Mouse (Mus musculus): ENCODE measurements around the gene Prr7. TPM values are rescaled to one million over a fixed set of nuclear protein-coding genes. Genes with fewer than 3 reads are reported as not detected.
A peak's percentile ranks its signal among the peaks of the same experiment; 100 is the strongest.
"Not testable (repeated sequence)": the region's sequence is repeated elsewhere in the genome, so short reads cannot be mapped to it uniquely, and the experiment has no call there.

Prr7 gene
- total RNA-seq (2017): 12.3 and 14.1 TPM in 2 replicates

- peak; percentile 17; the same call in 1 of the 2 replicates for ATAC-seq (ENCODE audit: extremely low read depth, insufficient number of reproducible peaks, low FRiP score, poor library complexity, severe bottlenecking)
Measured at GRCm38 (mm10) chr13:55464027-55464884, at the start of gene Prr7. Gene Prr7, plus strand, starts transcription at chr13:55464267.

- no peak for ATAC-seq (ENCODE audit: extremely low read depth, insufficient number of reproducible peaks, low FRiP score, poor library complexity, severe bottlenecking)
Measured at GRCm38 (mm10) chr13:55414743-55415380, 49.2 kb upstream of the Prr7 start, which contains the start of gene Pfn3. Gene Pfn3, minus strand, starts transcription at chr13:55415232.

- peak; percentile 81 for ATAC-seq (ENCODE audit: extremely low read depth, insufficient number of reproducible peaks, low FRiP score, poor library complexity, severe bottlenecking)
Measured at GRCm38 (mm10) chr13:55418004-55418403, 46.1 kb upstream of the Prr7 start.

- ATAC-seq (ENCODE audit: extremely low read depth, insufficient number of reproducible peaks, low FRiP score, poor library complexity, severe bottlenecking): no peak
Measured at GRCm38 (mm10) chr13:55419142-55419541, 44.9 kb upstream of the Prr7 start.

GRCm38 (mm10) chr13:55420018-55420932, 43.8 kb upstream of the Prr7 start:
- no peak for ATAC-seq (ENCODE audit: extremely low read depth, insufficient number of reproducible peaks, low FRiP score, poor library complexity, severe bottlenecking)

- peak; percentile 82 for ATAC-seq (ENCODE audit: extremely low read depth, insufficient number of reproducible peaks, low FRiP score, poor library complexity, severe bottlenecking)
Measured at GRCm38 (mm10) chr13:55420933-55421800, 42.9 kb upstream of the Prr7 start.

- ATAC-seq (ENCODE audit: extremely low read depth, insufficient number of reproducible peaks, low FRiP score, poor library complexity, severe bottlenecking): no peak
Measured at GRCm38 (mm10) chr13:55426613-55427012, 37.5 kb upstream of the Prr7 start, which contains the start of gene F12. Gene F12, minus strand, starts transcription at chr13:55426793.

GRCm38 (mm10) chr13:55429226-55429888, 34.7 kb upstream of the Prr7 start:
- ATAC-seq (ENCODE audit: extremely low read depth, insufficient number of reproducible peaks, low FRiP score, poor library complexity, severe bottlenecking): peak; percentile 87

GRCm38 (mm10) chr13:55430566-55430965, 33.5 kb upstream of the Prr7 start:
- no peak for ATAC-seq (ENCODE audit: extremely low read depth, insufficient number of reproducible peaks, low FRiP score, poor library complexity, severe bottlenecking)

GRCm38 (mm10) chr13:55431889-55432685, 32.0 kb upstream of the Prr7 start:
- ATAC-seq (ENCODE audit: extremely low read depth, insufficient number of reproducible peaks, low FRiP score, poor library complexity, severe bottlenecking): peak; percentile 70

- ATAC-seq (ENCODE audit: extremely low read depth, insufficient number of reproducible peaks, low FRiP score, poor library complexity, severe bottlenecking): not testable (repeated sequence)
Measured at GRCm38 (mm10) chr13:55437111-55437629, 26.9 kb upstream of the Prr7 start.

- ATAC-seq (ENCODE audit: extremely low read depth, insufficient number of reproducible peaks, low FRiP score, poor library complexity, severe bottlenecking): 0 out of 2 replicates have a peak, but pooled peaks have one; percentile 2
Measured at GRCm38 (mm10) chr13:55443799-55444285, 20.2 kb upstream of the Prr7 start.

GRCm38 (mm10) chr13:55444286-55444936, 19.7 kb upstream of the Prr7 start:
- peak; percentile 24 for ATAC-seq (ENCODE audit: extremely low read depth, insufficient number of reproducible peaks, low FRiP score, poor library complexity, severe bottlenecking)

GRCm38 (mm10) chr13:55444937-55445315, 19.1 kb upstream of the Prr7 start, which contains the start of gene Grk6:
Gene Grk6, plus strand, starts transcription at chr13:55445072.
- peak; percentile 75 for ATAC-seq (ENCODE audit: extremely low read depth, insufficient number of reproducible peaks, low FRiP score, poor library complexity, severe bottlenecking)

- ATAC-seq (ENCODE audit: extremely low read depth, insufficient number of reproducible peaks, low FRiP score, poor library complexity, severe bottlenecking): no peak
Measured at GRCm38 (mm10) chr13:55445361-55446091, 18.5 kb upstream of the Prr7 start.
